Mouse (Mus musculus): ENCODE results near the gene Klhl26. TPM values are rescaled to one million over a fixed set of nuclear protein-coding genes. Genes with fewer than 3 reads are reported as not detected.
A peak's percentile ranks its signal among the peaks of the same experiment; 100 is the strongest.

The Klhl26 gene
- polyA plus RNA-seq, 1 experiment from 2014 or later, result 19.5 TPM

GRCm38 (mm10) chr8:70461765-70462515 lies 14.8 kb downstream of the Klhl26 start:
- no peak overlapping the region for H3K27ac ChIP-seq (ENCODE audit: low read depth)
- H3K4me3 ChIP-seq (ENCODE audit: low read depth, low read length), result no peak overlapping the region
- H3K27me3 ChIP-seq (replicated peaks; ENCODE audit: control insufficient read depth, insufficient read depth, low read length), result no peaks in the 10 kb centered on the region
- H3K36me3 ChIP-seq (ENCODE audit: control insufficient read depth, insufficient read depth, low read length), result peaks cover 6% of the 10 kb centered on the region; the same call in 1 of the 2 replicates
- ATAC-seq (replicated peaks; ENCODE audit: low FRiP score, low TSS enrichment, low read depth), result 0 out of 2 replicates have a peak, but pooled peaks have one; percentile 20
- H3K4me1 ChIP-seq (replicated peaks; ENCODE audit: control insufficient read depth, insufficient read depth, low read length), result no peaks in the 10 kb centered on the region
- DNase-seq (ENCODE audit: low spot score), result no peak
- WGBS, result 82% methylated on average over 16 of the region's 16 CpGs
- no peak overlapping the region for H3K4me2 ChIP-seq (ENCODE audit: low read length)
- H3K9me3 ChIP-seq (ENCODE audit: control insufficient read depth, low read length), result no peaks in the 10 kb centered on the region
- H3K9ac ChIP-seq (ENCODE audit: low read length), result no peak overlapping the region

- ATAC-seq (replicated peaks; ENCODE audit: low FRiP score, low TSS enrichment, low read depth) (no peak), DNase-seq (ENCODE audit: low spot score) (no peak)
- peaks cover 2% of the 10 kb centered on the region; the same call in 1 of the 2 replicates for H3K36me3 ChIP-seq (ENCODE audit: control insufficient read depth, insufficient read depth, low read length)
- H3K4me3 ChIP-seq (ENCODE audit: low read depth, low read length), result no peak overlapping the region
- no peaks in the 10 kb centered on the region for H3K4me1 ChIP-seq (replicated peaks; ENCODE audit: control insufficient read depth, insufficient read depth, low read length)
- no peak overlapping the region for H3K4me2 ChIP-seq (ENCODE audit: low read length)
- H3K27ac ChIP-seq (ENCODE audit: low read depth), result no peak overlapping the region
- no peaks in the 10 kb centered on the region for H3K27me3 ChIP-seq (replicated peaks; ENCODE audit: control insufficient read depth, insufficient read depth, low read length)
- H3K9me3 ChIP-seq (ENCODE audit: control insufficient read depth, low read length), result no peaks in the 10 kb centered on the region
- WGBS, result 73% methylated on average over 9 of the region's 9 CpGs
- no peak overlapping the region for H3K9ac ChIP-seq (ENCODE audit: low read length)
Observed at GRCm38 (mm10) chr8:70460606-70461005, 16.2 kb downstream of the Klhl26 start.

- WGBS, result 89% methylated on average over 5 of the region's 5 CpGs
- Histone ChIP-seq H3K27me3 (replicated peaks; ENCODE audit: control insufficient read depth, insufficient read depth, low read length) (no peaks in the 10 kb centered on the region), H3K4me3 (ENCODE audit: low read depth, low read length) (no peak overlapping the region), H3K36me3 (ENCODE audit: control insufficient read depth, insufficient read depth, low read length) (no peaks in the 10 kb centered on the region), H3K9me3 (ENCODE audit: control insufficient read depth, low read length) (no peaks in the 10 kb centered on the region), H3K27ac (ENCODE audit: low read depth) (no peak overlapping the region), H3K4me1 (replicated peaks; ENCODE audit: control insufficient read depth, insufficient read depth, low read length) (no peaks in the 10 kb centered on the region), H3K4me2 (ENCODE audit: low read length) (no peak overlapping the region), H3K9ac (ENCODE audit: low read length) (no peak overlapping the region)
- no peak for ATAC-seq (replicated peaks; ENCODE audit: low FRiP score, low TSS enrichment, low read depth)
- no peak for DNase-seq (ENCODE audit: low spot score)
Observed at GRCm38 (mm10) chr8:70460199-70460598, 16.6 kb downstream of the Klhl26 start.

GRCm38 (mm10) chr8:70459636-70460035 lies 17.1 kb downstream of the Klhl26 start:
- no peak for DNase-seq (ENCODE audit: low spot score)
- ATAC-seq (replicated peaks; ENCODE audit: low FRiP score, low TSS enrichment, low read depth), result no peak
- H3K9ac ChIP-seq (ENCODE audit: low read length), result no peak overlapping the region
- no peaks in the 10 kb centered on the region for H3K9me3 ChIP-seq (ENCODE audit: control insufficient read depth, low read length)
- H3K4me1 ChIP-seq (replicated peaks; ENCODE audit: control insufficient read depth, insufficient read depth, low read length), result no peaks in the 10 kb centered on the region
- no peak overlapping the region for H3K4me2 ChIP-seq (ENCODE audit: low read length)
- H3K27ac ChIP-seq (ENCODE audit: low read depth), result no peak overlapping the region
- WGBS, result 96% methylated on average over 2 of the region's 2 CpGs
- H3K27me3 ChIP-seq (replicated peaks; ENCODE audit: control insufficient read depth, insufficient read depth, low read length), result no peaks in the 10 kb centered on the region
- no peaks in the 10 kb centered on the region for H3K36me3 ChIP-seq (ENCODE audit: control insufficient read depth, insufficient read depth, low read length)
- no peak overlapping the region for H3K4me3 ChIP-seq (ENCODE audit: low read depth, low read length)

GRCm38 (mm10) chr8:70458462-70458861 lies 18.3 kb downstream of the Klhl26 start:
- H3K4me3 ChIP-seq (ENCODE audit: low read depth, low read length), result no peak overlapping the region
- no peak for ATAC-seq (replicated peaks; ENCODE audit: low FRiP score, low TSS enrichment, low read depth)

GRCm38 (mm10) chr8:70457882-70458281 lies 18.9 kb downstream of the Klhl26 start:
- Histone ChIP-seq H3K4me1 (replicated peaks; ENCODE audit: control insufficient read depth, insufficient read depth, low read length) (no peaks in the 10 kb centered on the region), H3K4me3 (ENCODE audit: low read depth, low read length) (no peak overlapping the region), H3K36me3 (ENCODE audit: control insufficient read depth, insufficient read depth, low read length) (no peaks in the 10 kb centered on the region), H3K27me3 (replicated peaks; ENCODE audit: control insufficient read depth, insufficient read depth, low read length) (no peaks in the 10 kb centered on the region), H3K4me2 (ENCODE audit: low read length) (no peak overlapping the region), H3K27ac (ENCODE audit: low read depth) (no peak overlapping the region), H3K9me3 (ENCODE audit: control insufficient read depth, low read length) (no peaks in the 10 kb centered on the region), H3K9ac (ENCODE audit: low read length) (no peak overlapping the region)
- no peak for DNase-seq (ENCODE audit: low spot score)
- no peak for ATAC-seq (replicated peaks; ENCODE audit: low FRiP score, low TSS enrichment, low read depth)
- 90% methylated on average over 6 of the region's 6 CpGs for WGBS

More at GRCm38 (mm10) chr8:70458462-70458861, 18.3 kb downstream of the Klhl26 start:
- no peaks in the 10 kb centered on the region for H3K9me3 ChIP-seq (ENCODE audit: control insufficient read depth, low read length)
- H3K4me2 ChIP-seq (ENCODE audit: low read length), result no peak overlapping the region
- WGBS, result 84% methylated on average over 3 of the region's 3 CpGs
- H3K27ac ChIP-seq (ENCODE audit: low read depth), result no peak overlapping the region
- no peaks in the 10 kb centered on the region for H3K36me3 ChIP-seq (ENCODE audit: control insufficient read depth, insufficient read depth, low read length)
- no peaks in the 10 kb centered on the region for H3K27me3 ChIP-seq (replicated peaks; ENCODE audit: control insufficient read depth, insufficient read depth, low read length)
- H3K4me1 ChIP-seq (replicated peaks; ENCODE audit: control insufficient read depth, insufficient read depth, low read length), result no peaks in the 10 kb centered on the region
- DNase-seq (ENCODE audit: low spot score), result no peak
- no peak overlapping the region for H3K9ac ChIP-seq (ENCODE audit: low read length)

- Histone ChIP-seq H3K4me1 (replicated peaks; ENCODE audit: control insufficient read depth, insufficient read depth, low read length) (no peaks in the 10 kb centered on the region), H3K27ac (ENCODE audit: low read depth) (no peak overlapping the region), H3K4me3 (ENCODE audit: low read depth, low read length) (no peak overlapping the region), H3K36me3 (ENCODE audit: control insufficient read depth, insufficient read depth, low read length) (peaks cover 8% of the 10 kb centered on the region), H3K4me2 (ENCODE audit: low read length) (no peak overlapping the region), H3K27me3 (replicated peaks; ENCODE audit: control insufficient read depth, insufficient read depth, low read length) (no peaks in the 10 kb centered on the region), H3K9ac (ENCODE audit: low read length) (no peak overlapping the region), H3K9me3 (ENCODE audit: control insufficient read depth, low read length) (no peaks in the 10 kb centered on the region)
- ATAC-seq (replicated peaks; ENCODE audit: low FRiP score, low TSS enrichment, low read depth) (no peak), DNase-seq (ENCODE audit: low spot score) (no peak)
- WGBS, result 100% methylated on average over 1 of the region's 1 CpGs
Observed at GRCm38 (mm10) chr8:70456996-70457395, 19.8 kb downstream of the Klhl26 start.

- Histone ChIP-seq H3K4me2 (ENCODE audit: low read length) (no peak overlapping the region), H3K9ac (ENCODE audit: low read length) (no peak overlapping the region), H3K4me3 (ENCODE audit: low read depth, low read length) (no peak overlapping the region), H3K4me1 (replicated peaks; ENCODE audit: control insufficient read depth, insufficient read depth, low read length) (no peaks in the 10 kb centered on the region), H3K9me3 (ENCODE audit: control insufficient read depth, low read length) (no peaks in the 10 kb centered on the region), H3K27me3 (replicated peaks; ENCODE audit: control insufficient read depth, insufficient read depth, low read length) (no peaks in the 10 kb centered on the region), H3K27ac (ENCODE audit: low read depth) (no peak overlapping the region; the same call in 1 of the 2 replicates), H3K36me3 (ENCODE audit: control insufficient read depth, insufficient read depth, low read length) (peaks cover 35% of the 10 kb centered on the region)
- DNase-seq (ENCODE audit: low spot score) (no peak), ATAC-seq (replicated peaks; ENCODE audit: low FRiP score, low TSS enrichment, low read depth) (no peak)
- WGBS, result 82% methylated on average over 5 of the region's 5 CpGs
Observed at GRCm38 (mm10) chr8:70453852-70454251, 22.9 kb downstream of the Klhl26 start.

Data from intestine, embryonic 14.5 days (tissue).